Mouse (Mus musculus): ENCODE data around the gene Rcbtb2.

The Rcbtb2 gene

GRCm38 (mm10) chr14:73116938-73117337, 5.9 kb upstream of the Rcbtb2 start:
- DNase-seq (ENCODE audit: low read depth, low spot score): peak; percentile 91

GRCm38 (mm10) chr14:73117411-73118392, 5.1 kb upstream of the Rcbtb2 start:
- DNase-seq (ENCODE audit: low read depth, low spot score): peak; percentile 21

GRCm38 (mm10) chr14:73118482-73119347, 4.1 kb upstream of the Rcbtb2 start:
- peak; percentile 70 for DNase-seq (ENCODE audit: low read depth, low spot score)

DNA sequence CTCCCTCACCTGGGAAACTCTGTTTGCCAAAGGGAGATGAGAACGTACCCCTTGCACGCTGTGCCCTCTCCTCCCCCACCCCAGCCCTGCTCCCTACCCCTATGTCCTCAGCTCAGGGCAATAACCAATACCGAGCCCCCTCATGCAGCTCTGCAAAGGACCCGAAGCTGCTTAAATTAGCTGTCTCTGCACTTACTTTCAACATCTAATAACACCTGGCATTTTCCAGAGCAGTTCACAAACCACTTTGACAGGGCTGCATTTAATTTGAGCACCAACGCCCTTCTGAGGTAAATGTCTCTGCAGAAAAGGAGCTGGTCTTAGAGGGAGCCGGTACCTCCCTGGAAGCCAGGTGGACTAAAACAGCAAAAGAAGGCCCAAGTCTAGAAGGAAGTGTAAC, 3.4 kb upstream of the Rcbtb2 start:
- peak; percentile 16 for DNase-seq (ENCODE audit: low read depth, low spot score)

DNA sequence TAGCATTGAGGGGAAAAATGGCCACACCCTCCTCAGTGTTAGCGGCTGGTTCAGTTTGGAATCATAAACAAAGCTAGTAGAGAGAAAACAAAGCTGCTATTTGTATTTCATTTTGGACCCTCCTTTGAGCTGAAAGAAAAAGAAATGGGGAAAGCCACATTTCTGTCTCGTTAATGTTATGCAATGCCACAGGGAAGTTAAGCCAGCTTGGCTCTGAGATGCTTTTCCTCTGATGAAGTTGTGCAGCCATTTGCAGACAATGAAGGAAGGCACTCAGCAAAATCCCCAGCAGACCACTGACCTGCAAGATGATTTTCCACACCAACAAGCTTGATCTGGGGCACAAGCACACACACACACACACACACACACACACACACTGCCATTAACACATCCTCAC, 2.9 kb upstream of the Rcbtb2 start:
- DNase-seq (ENCODE audit: low read depth, low spot score): peak; percentile 6

- DNase-seq (ENCODE audit: low read depth, low spot score): no peak
Observed at GRCm38 (mm10) chr14:73122211-73122922, 470 bp upstream of the Rcbtb2 start.

DNA sequence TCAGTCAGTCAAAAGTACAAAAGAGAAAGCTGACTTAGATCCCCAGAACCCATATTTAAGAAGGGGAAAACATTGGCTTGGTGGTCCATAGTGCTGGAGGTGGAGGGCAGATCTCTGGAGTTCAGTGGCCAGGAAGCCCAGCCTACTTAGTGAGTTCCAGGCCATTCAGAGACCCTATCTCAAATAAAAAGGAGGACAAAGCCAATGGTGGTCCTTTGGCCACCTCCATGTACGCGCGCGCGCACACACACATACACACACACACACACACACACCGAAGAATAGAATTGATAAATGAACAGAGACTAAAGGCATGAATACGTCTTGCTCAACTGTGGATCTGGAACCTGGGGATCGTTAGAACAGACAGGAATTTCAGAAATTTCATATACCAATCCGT, 544 bp downstream of the Rcbtb2 start:
- no peak for DNase-seq (ENCODE audit: low read depth, low spot score)

- peak; percentile 76 for DNase-seq (ENCODE audit: low read depth, low spot score)
Observed at GRCm38 (mm10) chr14:73123786-73124185, 949 bp downstream of the Rcbtb2 start.

DNA sequence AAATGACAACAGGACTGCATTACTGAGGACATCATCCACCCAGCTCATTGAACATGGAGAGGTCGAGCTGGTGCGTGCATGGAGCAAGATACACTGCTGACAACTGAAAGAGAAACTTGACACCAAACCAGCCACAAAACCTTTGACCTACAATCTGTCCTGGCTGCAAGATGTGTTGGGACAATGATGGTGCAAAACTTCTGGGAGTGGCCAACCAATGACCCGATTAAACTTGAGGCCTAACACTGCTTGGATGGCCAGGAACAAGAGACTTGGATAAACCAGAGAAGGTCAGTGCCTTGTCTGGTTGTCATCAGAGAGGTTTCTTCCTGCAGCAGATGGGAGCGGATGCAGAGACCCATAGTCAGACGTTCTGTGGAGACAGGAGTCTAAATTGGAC, 7.7 kb downstream of the Rcbtb2 start:
- no peak for DNase-seq (ENCODE audit: low read depth, low spot score)

DNA sequence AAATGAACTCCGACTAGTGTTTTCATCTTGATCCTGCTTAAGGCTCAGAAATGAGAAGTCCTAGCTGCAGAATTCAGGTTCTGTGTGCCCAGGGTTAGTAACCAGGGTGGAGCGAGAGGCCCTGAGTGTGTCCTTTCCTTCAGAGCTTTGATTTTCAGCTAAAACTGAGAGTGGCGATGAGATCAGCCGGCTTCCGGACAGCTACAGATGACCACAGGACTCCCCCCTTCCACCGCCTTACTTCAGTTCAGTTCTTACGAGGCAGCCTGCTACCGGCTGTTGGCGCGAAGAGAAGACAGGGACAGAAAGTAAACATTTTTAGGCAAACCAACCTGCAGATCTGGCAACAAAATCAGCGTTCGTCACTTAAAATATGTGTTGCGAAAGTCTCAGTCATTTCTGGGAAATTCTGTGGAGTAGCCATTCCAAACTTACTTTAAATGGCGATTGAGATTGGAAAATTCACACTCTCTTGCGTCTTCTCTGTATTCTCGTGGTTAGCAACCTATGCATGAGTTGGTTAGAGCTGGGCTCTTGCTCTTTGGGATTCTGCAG, 9.1 kb downstream of the Rcbtb2 start:
- DNase-seq (ENCODE audit: low read depth, low spot score): no peak

DNA sequence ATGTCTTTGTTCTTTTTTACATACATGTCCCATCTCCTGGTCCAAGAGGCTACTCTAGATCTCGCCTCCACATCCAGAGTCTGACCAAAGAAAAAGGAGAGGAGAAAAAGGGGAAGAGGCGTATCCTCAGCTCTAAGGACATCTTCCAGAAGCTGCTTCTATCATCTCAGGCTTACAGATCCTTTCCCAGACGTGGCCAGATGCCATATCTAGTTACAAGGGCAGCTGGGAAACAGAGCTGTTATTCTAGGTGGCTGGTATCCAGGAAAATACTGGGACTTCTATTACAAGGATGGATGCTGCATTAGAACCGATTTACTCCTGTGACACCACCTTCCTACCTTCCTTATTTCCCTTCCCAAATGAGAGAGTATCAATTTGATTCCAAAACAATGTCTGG, 9.9 kb downstream of the Rcbtb2 start:
- DNase-seq (ENCODE audit: low read depth, low spot score): no peak

- DNase-seq (ENCODE audit: low read depth, low spot score): no peak
Observed at GRCm38 (mm10) chr14:73137234-73137633, 14.4 kb downstream of the Rcbtb2 start.

- DNase-seq (ENCODE audit: low read depth, low spot score): no peak
Observed at GRCm38 (mm10) chr14:73138483-73138882, 15.6 kb downstream of the Rcbtb2 start.

DNA sequence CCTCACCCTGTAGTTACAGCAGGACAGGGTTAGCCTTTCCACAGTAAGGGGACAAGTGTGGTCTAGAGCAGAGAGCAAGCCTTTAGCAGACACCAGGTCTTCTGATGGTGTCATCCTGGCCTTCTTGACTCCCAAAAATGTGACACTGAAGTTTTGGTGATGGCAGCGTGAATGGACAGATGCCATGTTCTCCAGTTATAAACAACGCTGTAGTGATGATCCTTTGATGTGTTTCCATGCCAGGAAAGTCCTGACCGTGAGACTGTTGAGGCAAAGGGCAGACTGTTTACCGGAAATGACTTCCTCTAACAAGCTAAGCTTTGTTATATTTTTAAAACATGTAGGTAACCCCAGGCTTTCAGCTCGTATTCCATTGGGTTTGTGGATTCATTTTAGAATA, 17.0 kb downstream of the Rcbtb2 start:
- DNase-seq (ENCODE audit: low read depth, low spot score): peak; percentile 36

- no peak for DNase-seq (ENCODE audit: low read depth, low spot score)
Observed at GRCm38 (mm10) chr14:73141800-73142199, 19.0 kb downstream of the Rcbtb2 start.

DNA sequence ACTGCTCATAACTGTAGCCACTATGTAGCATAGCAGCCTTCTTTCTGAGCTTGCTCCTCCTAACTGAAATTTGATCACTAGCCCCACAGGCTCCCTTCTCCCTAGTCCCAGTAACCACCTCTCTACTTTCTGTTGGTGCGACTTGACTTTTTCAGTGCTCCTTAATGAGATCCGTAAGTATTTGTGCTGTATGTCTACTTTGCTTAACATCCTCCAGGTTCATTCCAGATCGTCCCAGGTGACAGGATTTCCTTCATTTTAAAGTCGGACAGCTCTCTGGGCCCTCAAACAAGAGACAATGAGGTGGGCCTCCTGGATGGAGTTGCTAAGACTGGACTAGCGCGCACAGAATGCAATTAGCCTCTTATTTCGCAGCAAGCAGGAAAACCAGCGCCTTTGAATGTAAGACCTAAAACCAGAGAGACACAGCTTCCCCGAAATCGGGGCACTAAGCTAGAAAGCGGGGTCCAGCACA, 19.6 kb downstream of the Rcbtb2 start:
- DNase-seq (ENCODE audit: low read depth, low spot score): no peak

- DNase-seq (ENCODE audit: low read depth, low spot score): peak; percentile 91
Observed at GRCm38 (mm10) chr14:73142896-73143709, 20.3 kb downstream of the Rcbtb2 start.

- no peak for DNase-seq (ENCODE audit: low read depth, low spot score)
Observed at GRCm38 (mm10) chr14:73143710-73144420, 21.0 kb downstream of the Rcbtb2 start.

- DNase-seq (ENCODE audit: low read depth, low spot score): no peak
Observed at GRCm38 (mm10) chr14:73145531-73145930, 22.7 kb downstream of the Rcbtb2 start.

DNA sequence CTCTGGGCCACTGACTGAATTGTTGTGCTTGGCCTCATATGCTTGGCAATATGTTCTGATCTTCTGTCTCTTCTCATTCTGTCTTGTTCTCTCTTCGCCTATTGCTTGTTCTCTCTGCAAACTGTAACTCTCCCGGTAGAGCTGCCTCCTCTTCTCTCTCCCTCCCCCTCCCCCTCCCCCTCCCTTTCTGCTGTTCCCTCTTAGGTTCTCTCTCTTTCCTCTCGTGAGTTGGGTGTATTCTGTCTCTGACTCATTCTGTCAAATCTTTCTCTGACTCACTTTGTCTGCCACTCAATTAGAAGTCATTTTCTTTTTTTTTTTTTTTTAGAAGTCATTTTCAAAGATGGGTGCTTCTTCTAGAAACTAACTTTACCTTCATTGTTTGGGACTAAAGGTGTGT, 23.9 kb downstream of the Rcbtb2 start:
- peak; percentile 30 for DNase-seq (ENCODE audit: low read depth, low spot score)

Data from CD4-positive, CD25-positive, alpha-beta regulatory T cell, adult 2 months (primary cell).